Mouse (Mus musculus): ENCODE results near the gene Nckap5. TPM values are rescaled to one million over a fixed set of nuclear protein-coding genes. Genes with fewer than 3 reads are reported as not detected.

Nckap5 gene
- polyA plus RNA-seq, 1 experiment from 2014 or later: 16.6 TPM

GRCm38 (mm10) chr1:126612916-126613315 is 217.7 kb downstream of the Nckap5 start:
- Histone ChIP-seq H3K4me2 (ENCODE audit: low read depth, low read length, severe bottlenecking) (no peak overlapping the region), H3K4me3 (ENCODE audit: low read depth, low read length) (no peak overlapping the region), H3K9ac (ENCODE audit: low read length) (no peak overlapping the region), H3K9me3 (ENCODE audit: control insufficient read depth, low read length) (no peaks in the 10 kb centered on the region), H3K27ac (ENCODE audit: low read depth, low read length) (no peak overlapping the region), H3K36me3 (ENCODE audit: control insufficient read depth, insufficient read depth, low read length) (no peaks in the 10 kb centered on the region), H3K4me1 (replicated peaks; ENCODE audit: control insufficient read depth, insufficient read depth, low read length) (no peaks in the 10 kb centered on the region), H3K27me3 (ENCODE audit: control insufficient read depth, insufficient read depth, low read length) (no peaks in the 10 kb centered on the region)
- ATAC-seq (replicated peaks; ENCODE audit: low FRiP score) (no peak), DNase-seq (ENCODE audit: low spot score) (no peak)
- WGBS: 80% methylated on average over 4 of the region's 4 CpGs

DNA sequence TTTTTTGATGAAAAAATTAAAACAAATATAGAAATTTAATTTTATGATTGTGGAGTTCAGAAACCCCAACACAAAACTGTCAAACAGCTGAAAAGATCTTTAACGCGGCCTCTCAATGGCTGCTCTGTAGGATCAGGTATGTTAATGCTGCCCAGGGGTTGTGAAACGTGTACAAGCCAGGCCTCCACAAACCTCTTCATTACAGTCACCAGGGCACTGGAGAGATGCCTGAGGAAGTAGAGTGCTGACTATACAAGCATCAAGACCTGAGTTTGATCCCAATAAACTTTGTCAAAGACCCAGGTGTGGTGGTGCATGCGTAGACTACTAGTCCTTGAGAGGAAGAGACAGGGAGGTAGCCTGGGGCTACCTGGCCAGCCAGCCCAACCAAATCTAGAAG is 222.0 kb downstream of the Nckap5 start:
- no peaks in the 10 kb centered on the region for H3K27me3 ChIP-seq (ENCODE audit: control insufficient read depth, insufficient read depth, low read length)
- H3K9ac ChIP-seq (ENCODE audit: low read length): no peak overlapping the region
- H3K36me3 ChIP-seq (ENCODE audit: control insufficient read depth, insufficient read depth, low read length): no peaks in the 10 kb centered on the region
- no peaks in the 10 kb centered on the region; the same call in 1 of the 2 replicates for H3K4me1 ChIP-seq (replicated peaks; ENCODE audit: control insufficient read depth, insufficient read depth, low read length)
- ATAC-seq (replicated peaks; ENCODE audit: low FRiP score) (no peak), DNase-seq (ENCODE audit: low spot score) (no peak)
- H3K9me3 ChIP-seq (ENCODE audit: control insufficient read depth, low read length): no peaks in the 10 kb centered on the region
- H3K27ac ChIP-seq (ENCODE audit: low read depth, low read length): no peak overlapping the region
- H3K4me2 ChIP-seq (ENCODE audit: low read depth, low read length, severe bottlenecking): no peak overlapping the region
- WGBS: 93% methylated on average over 4 of the region's 4 CpGs
- H3K4me3 ChIP-seq (ENCODE audit: low read depth, low read length): no peak overlapping the region

- no peaks in the 10 kb centered on the region for H3K36me3 ChIP-seq (ENCODE audit: control insufficient read depth, insufficient read depth, low read length)
- ATAC-seq (replicated peaks; ENCODE audit: low FRiP score): peak; percentile 53
- H3K9ac ChIP-seq (ENCODE audit: low read length): no peak overlapping the region
- H3K4me1 ChIP-seq (replicated peaks; ENCODE audit: control insufficient read depth, insufficient read depth, low read length): no peaks in the 10 kb centered on the region; the same call in 1 of the 2 replicates
- H3K4me2 ChIP-seq (ENCODE audit: low read depth, low read length, severe bottlenecking): no peak overlapping the region
- H3K27me3 ChIP-seq (ENCODE audit: control insufficient read depth, insufficient read depth, low read length): no peaks in the 10 kb centered on the region
- no peak overlapping the region for H3K4me3 ChIP-seq (ENCODE audit: low read depth, low read length)
- WGBS: 70% methylated on average over 14 of the region's 14 CpGs
- 0 out of 2 replicates have a peak overlapping the region, but pooled peaks have one; percentile 37 for H3K27ac ChIP-seq (ENCODE audit: low read depth, low read length)
- no peak for DNase-seq (ENCODE audit: low spot score)
- no peaks in the 10 kb centered on the region for H3K9me3 ChIP-seq (ENCODE audit: control insufficient read depth, low read length)
Observed at GRCm38 (mm10) chr1:126606189-126607080, 224.2 kb downstream of the Nckap5 start.

DNA sequence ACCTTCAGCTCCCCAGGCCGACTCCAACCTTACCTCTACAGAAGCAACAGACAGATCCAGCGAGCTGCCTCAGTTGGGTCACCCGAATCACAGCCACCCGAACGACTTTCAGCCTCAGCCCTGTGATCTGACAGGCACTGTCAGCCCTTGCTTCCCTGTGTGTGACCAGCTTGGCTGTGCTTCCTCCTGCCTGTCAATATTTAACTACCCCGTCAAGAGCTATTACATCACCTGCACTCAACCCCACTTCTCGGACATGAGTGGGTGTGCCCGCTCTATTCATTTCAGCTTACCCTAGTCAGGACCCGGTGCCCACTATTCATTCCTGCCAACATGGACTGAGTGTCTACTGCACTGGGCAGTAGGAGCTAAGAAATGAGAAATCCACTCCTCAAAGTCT is 226.0 kb downstream of the Nckap5 start:
- H3K4me1 ChIP-seq (replicated peaks; ENCODE audit: control insufficient read depth, insufficient read depth, low read length): no peaks in the 10 kb centered on the region; the same call in 1 of the 2 replicates
- WGBS: 85% methylated on average over 9 of the region's 9 CpGs

GRCm38 (mm10) chr1:126603771-126604515 is 226.7 kb downstream of the Nckap5 start:
- no peak overlapping the region for H3K4me2 ChIP-seq (ENCODE audit: low read depth, low read length, severe bottlenecking)
- H3K27ac ChIP-seq (ENCODE audit: low read depth, low read length): no peak overlapping the region
- no peaks in the 10 kb centered on the region; the same call in 1 of the 2 replicates for H3K4me1 ChIP-seq (replicated peaks; ENCODE audit: control insufficient read depth, insufficient read depth, low read length)
- no peak for DNase-seq (ENCODE audit: low spot score)
- 90% methylated on average over 7 of the region's 7 CpGs for WGBS
- ATAC-seq (replicated peaks; ENCODE audit: low FRiP score): no peak
- H3K9me3 ChIP-seq (ENCODE audit: control insufficient read depth, low read length): no peaks in the 10 kb centered on the region
- H3K9ac ChIP-seq (ENCODE audit: low read length): no peak overlapping the region
- no peaks in the 10 kb centered on the region for H3K27me3 ChIP-seq (ENCODE audit: control insufficient read depth, insufficient read depth, low read length)
- no peaks in the 10 kb centered on the region for H3K36me3 ChIP-seq (ENCODE audit: control insufficient read depth, insufficient read depth, low read length)
- no peak overlapping the region for H3K4me3 ChIP-seq (ENCODE audit: low read depth, low read length)

More for the DNA sequence above, 226.0 kb downstream of the Nckap5 start:
- H3K36me3 ChIP-seq (ENCODE audit: control insufficient read depth, insufficient read depth, low read length): no peaks in the 10 kb centered on the region
- H3K27me3 ChIP-seq (ENCODE audit: control insufficient read depth, insufficient read depth, low read length): no peaks in the 10 kb centered on the region
- ATAC-seq (replicated peaks; ENCODE audit: low FRiP score) (no peak), DNase-seq (ENCODE audit: low spot score) (no peak)
- no peak overlapping the region for H3K4me3 ChIP-seq (ENCODE audit: low read depth, low read length)
- no peak overlapping the region for H3K27ac ChIP-seq (ENCODE audit: low read depth, low read length)
- no peak overlapping the region for H3K9ac ChIP-seq (ENCODE audit: low read length)
- no peaks in the 10 kb centered on the region for H3K9me3 ChIP-seq (ENCODE audit: control insufficient read depth, low read length)
- H3K4me2 ChIP-seq (ENCODE audit: low read depth, low read length, severe bottlenecking): no peak overlapping the region

GRCm38 (mm10) chr1:126600596-126600995 is 230.0 kb downstream of the Nckap5 start:
- Histone ChIP-seq H3K4me3 (ENCODE audit: low read depth, low read length) (no peak overlapping the region), H3K4me2 (ENCODE audit: low read depth, low read length, severe bottlenecking) (no peak overlapping the region), H3K27ac (ENCODE audit: low read depth, low read length) (no peak overlapping the region), H3K36me3 (ENCODE audit: control insufficient read depth, insufficient read depth, low read length) (no peaks in the 10 kb centered on the region), H3K9me3 (ENCODE audit: control insufficient read depth, low read length) (no peaks in the 10 kb centered on the region), H3K4me1 (replicated peaks; ENCODE audit: control insufficient read depth, insufficient read depth, low read length) (no peaks in the 10 kb centered on the region), H3K9ac (ENCODE audit: low read length) (no peak overlapping the region), H3K27me3 (ENCODE audit: control insufficient read depth, insufficient read depth, low read length) (no peaks in the 10 kb centered on the region)
- ATAC-seq (replicated peaks; ENCODE audit: low FRiP score) (no peak; the same call in 1 of the 2 replicates), DNase-seq (ENCODE audit: low spot score) (no peak)
- 68% methylated on average over 4 of the region's 4 CpGs for WGBS

- Histone ChIP-seq H3K36me3 (ENCODE audit: control insufficient read depth, insufficient read depth, low read length) (no peaks in the 10 kb centered on the region), H3K4me3 (ENCODE audit: low read depth, low read length) (no peak overlapping the region), H3K27me3 (ENCODE audit: control insufficient read depth, insufficient read depth, low read length) (no peaks in the 10 kb centered on the region), H3K9me3 (ENCODE audit: control insufficient read depth, low read length) (no peaks in the 10 kb centered on the region), H3K4me2 (ENCODE audit: low read depth, low read length, severe bottlenecking) (no peak overlapping the region), H3K27ac (ENCODE audit: low read depth, low read length) (no peak overlapping the region), H3K9ac (ENCODE audit: low read length) (no peak overlapping the region), H3K4me1 (replicated peaks; ENCODE audit: control insufficient read depth, insufficient read depth, low read length) (no peaks in the 10 kb centered on the region)
- WGBS: 68% methylated on average over 3 of the region's 3 CpGs
- DNase-seq (ENCODE audit: low spot score) (no peak), ATAC-seq (replicated peaks; ENCODE audit: low FRiP score) (no peak)
Observed at GRCm38 (mm10) chr1:126597376-126597775, 233.2 kb downstream of the Nckap5 start.

DNA sequence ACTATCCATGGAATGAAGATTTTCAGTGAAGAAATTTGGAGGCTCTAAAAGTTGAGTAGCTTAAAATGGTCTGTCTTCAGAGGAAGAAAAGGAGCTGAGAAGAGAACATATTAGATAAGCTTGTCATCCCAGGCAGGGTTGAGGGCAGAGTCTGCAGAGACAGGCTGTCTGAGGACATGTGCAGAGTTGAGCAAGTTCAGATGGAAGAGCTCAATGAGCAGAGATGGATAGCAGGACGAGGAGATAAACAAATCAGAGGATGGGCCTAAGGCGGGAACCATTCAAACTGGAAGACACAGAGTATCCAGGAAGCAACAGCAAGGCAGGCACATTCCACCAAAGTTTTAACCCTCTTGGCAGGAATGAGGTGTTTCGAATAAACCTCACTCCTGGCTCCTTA is 235.8 kb downstream of the Nckap5 start:
- DNase-seq (ENCODE audit: low spot score) (no peak), ATAC-seq (replicated peaks; ENCODE audit: low FRiP score) (no peak)
- Histone ChIP-seq H3K36me3 (ENCODE audit: control insufficient read depth, insufficient read depth, low read length) (no peaks in the 10 kb centered on the region), H3K27ac (ENCODE audit: low read depth, low read length) (no peak overlapping the region), H3K4me1 (replicated peaks; ENCODE audit: control insufficient read depth, insufficient read depth, low read length) (no peaks in the 10 kb centered on the region), H3K4me2 (ENCODE audit: low read depth, low read length, severe bottlenecking) (no peak overlapping the region), H3K9me3 (ENCODE audit: control insufficient read depth, low read length) (no peaks in the 10 kb centered on the region), H3K9ac (ENCODE audit: low read length) (no peak overlapping the region), H3K27me3 (ENCODE audit: control insufficient read depth, insufficient read depth, low read length) (no peaks in the 10 kb centered on the region), H3K4me3 (ENCODE audit: low read depth, low read length) (no peak overlapping the region)
- 85% methylated on average over 3 of the region's 3 CpGs for WGBS

All from forebrain, embryonic 11.5 days (tissue).